Mouse (Mus musculus) embryo, embryonic 11.5 days (tissue): ENCODE measurements at regions not wholly inside any gene's neighbourhood (a gene's known extent, or its start where the extent isn't known, plus 50 kb on each side); places are given as distances from the start of the nearest gene placed in this dataset.

Experiments used
- DNase-seq: peaks from one replicate; pipeline ENCODE4 v3.0.0-alpha.2; 2012; ENCODE audit warnings: low read depth, low spot score

DNA sequence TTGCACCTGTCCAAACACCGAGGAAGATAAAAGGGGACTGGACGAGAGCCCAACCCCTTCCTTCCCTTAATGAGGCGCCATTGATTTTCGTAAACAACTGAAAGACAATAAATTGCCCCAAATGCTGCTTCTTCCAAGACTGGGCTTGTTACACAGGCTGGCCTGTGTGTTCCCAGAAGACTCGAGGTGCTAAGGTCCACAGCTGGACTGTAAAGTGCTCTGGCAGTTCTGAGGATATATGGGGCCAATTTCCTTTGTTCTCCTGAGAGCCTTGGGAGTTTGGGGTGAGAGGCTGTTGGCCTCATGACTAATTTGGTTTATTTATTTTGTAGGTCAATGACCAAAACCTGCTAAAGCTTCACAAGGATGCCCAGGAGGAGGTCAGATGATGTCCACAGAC lies 377.3 kb upstream of the Prickle1 start:
- no peak for DNase-seq

DNA sequence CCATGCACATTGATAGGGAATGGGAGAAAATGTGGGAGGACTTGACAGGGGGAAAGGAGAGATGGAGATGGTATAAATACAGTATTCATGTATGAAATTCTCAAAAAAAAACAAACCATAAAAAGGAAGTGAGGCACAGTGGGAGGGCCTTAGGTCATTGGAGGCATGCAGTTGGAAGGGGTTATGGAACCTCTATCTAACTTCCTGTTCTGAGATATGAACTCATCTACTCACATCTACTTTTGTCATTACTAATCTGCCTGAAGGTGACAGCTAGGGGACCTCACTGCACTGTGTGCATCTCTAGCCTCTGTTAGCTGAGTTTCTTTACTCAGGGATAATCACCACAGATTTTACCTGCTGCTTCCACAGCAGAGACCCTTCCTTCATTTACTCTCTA lies 366.3 kb upstream of the Prickle1 start:
- DNase-seq: no peak

DNA sequence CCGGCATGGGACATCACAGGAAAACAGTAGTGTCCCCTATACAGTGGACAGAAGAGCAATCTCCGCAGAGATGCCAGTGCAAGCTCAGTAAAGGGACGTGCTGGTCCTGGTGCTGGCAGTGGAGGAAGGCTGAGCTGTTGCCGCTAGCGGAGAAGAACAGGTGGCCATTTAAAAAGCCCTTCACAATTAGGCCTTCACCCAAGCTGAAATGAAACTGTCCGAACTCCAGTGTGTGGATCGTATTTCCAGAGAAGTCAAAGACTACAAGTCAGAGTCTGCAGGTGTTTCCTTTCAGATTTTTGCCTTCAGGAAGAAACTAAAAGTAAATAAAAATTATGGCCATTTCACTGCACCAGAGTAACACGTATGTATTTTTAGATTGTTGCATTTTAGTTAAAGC lies 364.2 kb upstream of the Prickle1 start:
- DNase-seq: no peak

DNA sequence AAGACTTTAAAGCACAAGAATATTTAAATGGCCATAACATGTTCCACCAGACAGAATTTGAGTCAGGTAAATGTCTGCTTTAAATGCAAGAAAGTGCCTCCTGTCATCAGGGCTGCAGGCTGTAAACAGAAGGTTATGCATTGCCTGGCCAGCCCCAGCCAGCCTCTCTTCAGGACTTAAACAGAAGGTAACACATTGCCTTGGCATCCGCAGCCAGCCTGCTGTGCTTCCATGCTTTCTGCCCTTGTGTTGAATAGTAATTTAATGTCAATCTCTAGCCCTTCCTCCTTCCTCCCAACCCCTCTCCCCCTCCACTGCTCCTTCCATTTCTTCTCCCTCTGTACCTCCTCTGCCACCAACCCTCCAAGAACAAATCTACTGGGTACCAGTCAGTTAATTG lies 362.4 kb upstream of the Prickle1 start:
- no peak for DNase-seq

DNA sequence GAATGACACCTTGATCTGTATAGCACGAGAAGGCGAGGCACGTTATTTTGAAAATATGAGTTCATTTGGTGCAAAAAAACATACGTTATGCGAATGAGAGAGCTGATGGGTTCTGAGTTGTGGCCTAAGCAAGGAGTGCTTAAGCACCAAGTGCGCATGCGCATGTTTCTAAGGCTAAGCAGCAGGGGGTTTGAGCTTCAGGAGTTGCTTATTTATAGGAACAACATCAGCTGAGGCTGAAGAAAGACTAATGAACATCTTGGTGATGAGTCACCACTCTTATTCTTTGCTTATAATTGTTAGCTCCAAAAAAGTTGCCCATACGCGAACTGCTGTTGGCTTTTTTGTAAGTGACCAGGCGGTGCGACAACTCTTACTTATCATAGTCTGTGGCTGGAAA lies 361.1 kb upstream of the Prickle1 start:
- no peak for DNase-seq

DNA sequence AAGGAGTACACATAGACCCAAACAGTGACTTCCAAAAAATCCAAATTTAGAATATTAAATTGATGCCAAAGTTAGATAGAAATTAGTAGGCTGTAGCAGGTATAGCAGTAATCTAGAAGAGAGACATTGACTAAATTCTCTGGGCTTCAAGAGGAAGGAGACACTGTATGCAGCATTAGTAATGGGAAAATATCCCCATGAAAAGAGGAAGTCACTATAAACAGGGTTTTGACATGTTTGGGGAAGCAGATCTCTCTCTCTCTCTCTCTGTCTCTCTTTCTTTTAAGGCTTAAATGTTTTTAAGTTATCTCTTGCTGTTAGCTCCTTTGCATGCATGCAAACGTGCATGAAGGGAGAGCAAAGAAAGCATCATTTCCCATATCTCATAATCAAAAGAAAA lies 357.9 kb upstream of the Prickle1 start:
- DNase-seq: no peak

DNA sequence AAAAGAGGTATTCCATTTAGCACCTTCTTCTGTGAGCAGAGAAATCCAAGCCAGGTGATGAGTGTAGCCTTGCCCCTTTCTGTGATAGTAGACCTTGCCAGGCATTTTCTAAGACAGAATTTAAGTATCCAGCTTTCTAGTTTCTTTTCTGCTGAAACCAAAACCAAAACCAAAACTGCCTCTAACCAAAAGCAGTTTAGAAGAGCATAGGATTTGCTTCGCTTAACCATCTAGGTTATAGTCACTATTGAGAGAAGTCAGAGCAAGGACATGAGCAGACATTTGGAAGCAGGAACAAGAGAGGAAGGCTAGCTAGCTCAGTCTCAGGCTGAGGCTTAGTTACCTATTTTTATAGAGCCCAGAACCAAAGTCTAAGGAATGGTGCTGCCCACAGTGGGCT lies 354.8 kb upstream of the Prickle1 start:
- no peak for DNase-seq

DNA sequence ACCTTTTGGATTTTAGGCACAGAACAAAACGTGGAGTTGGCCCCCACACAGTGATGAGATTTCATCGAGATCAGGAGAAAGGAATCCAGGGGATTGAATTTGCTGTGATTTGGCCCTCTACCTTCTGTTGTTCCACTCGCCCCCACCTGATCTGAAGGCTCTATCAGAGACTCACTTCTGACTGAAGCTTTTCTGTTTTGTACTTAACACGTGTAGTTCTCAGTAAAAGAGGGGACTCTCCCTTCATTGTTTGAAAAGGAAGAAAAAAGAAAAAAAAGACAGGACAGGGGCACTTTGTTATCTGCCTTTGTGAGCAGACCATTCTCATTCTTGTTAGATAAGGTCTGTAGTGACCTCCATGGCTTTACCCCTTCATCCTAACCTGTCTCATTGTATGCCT lies 353.2 kb upstream of the Prickle1 start:
- no peak for DNase-seq

DNA sequence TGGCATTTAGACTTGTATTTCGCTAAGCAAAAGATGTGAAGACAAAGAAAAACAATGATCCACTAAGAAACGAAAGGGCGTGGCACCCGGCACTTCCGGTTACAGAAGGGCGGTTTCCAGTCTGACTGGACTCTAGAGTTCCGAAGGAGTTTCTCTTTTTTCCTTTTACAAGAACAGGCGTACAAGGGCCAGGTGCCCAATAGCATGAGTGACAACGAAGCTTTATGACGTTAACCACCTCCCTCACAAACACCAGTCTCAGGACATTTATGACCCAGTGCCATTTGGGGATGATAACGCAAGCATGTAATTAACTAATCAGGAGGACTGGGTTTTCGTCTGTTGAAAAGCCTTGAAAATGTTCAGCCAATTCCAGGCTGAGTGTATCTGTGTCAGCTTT lies 347.9 kb upstream of the Prickle1 start:
- DNase-seq: no peak

DNA sequence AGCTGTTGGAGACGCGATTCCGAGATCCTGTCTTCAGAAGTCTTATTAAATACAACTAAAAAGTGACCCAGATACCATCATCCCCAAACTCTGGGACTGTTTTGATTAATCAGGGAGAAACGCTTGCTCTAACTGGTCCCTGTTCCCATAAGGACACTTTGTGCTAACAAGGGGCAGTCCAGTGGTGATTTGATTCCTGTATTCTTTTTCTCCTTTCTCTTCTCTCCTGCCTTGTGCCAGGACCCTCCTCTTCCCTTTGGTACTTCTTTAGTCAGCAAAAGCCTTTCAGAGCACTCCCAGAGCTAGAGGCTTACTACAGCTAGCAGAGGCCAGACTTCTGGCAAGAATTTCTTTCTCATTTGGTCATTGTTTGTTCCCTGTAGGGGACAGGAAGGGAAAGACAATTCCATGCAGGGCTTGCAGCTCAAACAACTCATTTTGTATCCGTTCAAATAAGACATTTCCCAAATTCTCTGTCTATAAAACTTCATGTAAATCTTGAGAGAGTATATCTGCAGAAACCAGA lies 337.3 kb upstream of the Prickle1 start:
- DNase-seq: no peak

DNA sequence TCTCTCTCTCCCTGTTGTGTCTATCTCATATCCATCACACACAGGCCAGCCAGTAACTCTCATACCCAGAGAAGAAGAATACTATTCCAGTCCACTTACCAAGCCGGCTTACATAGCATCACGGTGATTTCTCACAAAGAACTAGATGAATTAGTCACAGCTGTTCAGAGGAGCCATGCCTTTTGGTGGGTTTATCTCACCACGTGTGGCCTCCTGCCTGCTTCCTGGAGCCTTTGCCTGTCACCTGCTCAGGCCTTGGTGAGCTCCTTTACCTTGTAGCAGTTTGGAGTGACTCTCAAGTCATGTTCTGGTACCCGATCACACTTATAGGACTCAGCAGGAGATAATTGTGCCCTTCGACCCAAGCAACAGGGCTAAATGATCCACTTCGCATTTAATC lies 331.2 kb upstream of the Prickle1 start:
- no peak for DNase-seq

DNA sequence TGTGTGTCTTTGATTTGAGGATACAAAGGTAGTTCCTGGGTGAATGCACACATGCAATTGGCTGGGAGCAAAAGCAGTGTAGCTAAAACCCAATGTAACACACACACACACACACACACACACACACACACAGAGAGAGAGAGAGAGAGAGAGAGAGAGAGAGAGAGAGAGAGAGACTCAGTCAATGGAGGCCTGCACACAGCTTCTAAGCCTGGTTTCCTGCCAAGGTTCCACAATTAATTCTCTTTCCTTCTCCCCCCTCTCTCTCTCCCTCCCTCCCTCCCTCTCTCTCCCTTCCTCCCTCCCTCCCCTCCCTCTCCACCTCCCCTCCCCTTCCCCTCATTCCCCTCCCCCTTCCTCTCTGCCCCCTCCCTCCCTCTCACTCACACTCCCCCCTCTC lies 330.6 kb upstream of the Prickle1 start:
- DNase-seq: no peak

DNA sequence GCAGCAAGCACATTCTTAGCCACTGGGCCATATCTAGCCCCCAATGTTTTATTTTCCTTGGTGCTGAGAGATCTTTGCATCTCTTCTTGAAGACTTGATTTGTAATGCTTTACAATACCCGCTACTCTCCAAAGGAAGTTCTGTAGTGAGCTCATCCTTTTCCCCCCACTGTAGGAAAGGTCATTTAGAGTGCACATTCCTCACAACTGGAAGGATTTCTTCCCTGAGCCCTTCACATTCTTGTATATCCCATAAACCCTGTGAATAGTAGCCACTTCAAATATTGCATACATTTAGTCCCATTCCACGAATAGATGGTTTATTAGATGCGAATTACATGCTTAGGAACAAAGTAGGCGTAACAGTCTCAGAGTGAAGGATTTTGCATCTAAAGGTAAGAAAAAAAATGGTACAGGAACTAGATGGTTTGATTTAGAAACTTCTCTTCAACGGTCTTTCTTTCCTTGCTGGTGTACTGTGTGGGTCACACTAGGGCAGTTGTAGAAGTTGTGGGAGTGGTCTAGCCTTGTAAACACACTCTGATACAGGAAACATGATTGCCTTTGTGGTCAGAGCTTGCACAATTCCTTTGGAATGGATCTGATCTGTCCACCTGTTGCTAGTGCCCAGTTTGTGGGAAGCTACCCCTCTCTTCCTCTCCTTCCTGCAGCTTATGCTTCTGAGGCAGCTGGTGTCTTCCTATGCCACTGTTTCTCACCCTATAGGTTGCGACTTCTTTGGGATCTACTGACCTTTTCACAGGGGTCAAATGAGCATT lies 326.0 kb upstream of the Prickle1 start:
- DNase-seq: no peak

DNA sequence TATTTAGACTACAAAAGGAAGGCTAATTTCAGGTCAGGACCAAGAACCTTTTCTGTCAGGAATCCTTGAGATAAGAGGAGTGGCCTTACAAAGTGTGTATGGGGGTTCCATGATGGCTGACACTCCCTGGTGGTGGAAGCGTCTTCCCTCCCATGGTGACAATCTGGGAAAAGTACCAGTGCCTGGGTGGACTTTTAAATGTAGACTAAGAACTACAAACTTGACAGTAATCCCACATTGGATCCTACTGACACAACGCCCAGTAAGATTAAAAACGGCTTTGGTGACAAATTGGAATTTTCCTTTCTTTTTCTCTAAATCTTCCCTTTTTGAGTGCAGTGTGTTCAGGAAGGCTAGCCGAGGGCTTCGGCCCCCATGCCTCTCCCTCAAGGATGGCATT lies 325.3 kb upstream of the Prickle1 start:
- no peak for DNase-seq

DNA sequence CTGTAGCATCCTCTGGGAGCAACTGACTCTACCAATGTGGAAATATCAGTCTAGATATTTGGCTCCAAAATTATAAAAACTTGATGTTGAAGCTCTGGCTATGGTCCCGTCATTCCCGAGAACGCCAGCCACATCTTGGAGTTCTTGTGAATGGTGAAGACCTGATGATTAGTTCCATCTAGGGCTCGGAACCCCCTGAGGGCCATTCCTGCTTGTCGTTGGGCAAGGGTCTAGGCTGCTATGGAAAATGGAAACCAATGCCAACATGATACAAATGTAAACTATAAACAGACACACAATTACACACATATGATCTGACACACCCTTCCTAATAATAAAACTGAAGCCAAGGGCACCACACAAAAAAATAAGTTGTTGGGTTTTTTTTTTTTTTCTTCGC lies 323.9 kb upstream of the Prickle1 start:
- no peak for DNase-seq

DNA sequence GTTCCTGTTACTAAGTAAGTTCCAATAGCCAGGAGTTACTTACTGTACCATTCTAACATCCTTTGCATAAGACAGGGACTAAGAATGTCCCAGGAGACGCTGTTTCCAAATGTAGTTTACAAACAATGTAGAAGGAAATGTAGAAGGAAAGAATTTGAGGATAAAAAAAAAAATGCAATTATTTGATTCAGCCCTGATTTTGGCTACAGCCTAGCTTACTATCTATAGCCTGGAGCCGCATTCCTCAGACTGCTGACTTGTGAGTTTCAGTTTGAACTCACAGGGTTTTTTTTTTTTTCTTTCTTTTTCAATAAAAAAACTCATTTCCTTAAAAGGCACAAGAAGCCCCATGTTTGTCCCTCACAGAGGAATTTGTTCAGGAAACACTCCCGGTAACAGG lies 321.2 kb upstream of the Prickle1 start:
- no peak for DNase-seq

DNA sequence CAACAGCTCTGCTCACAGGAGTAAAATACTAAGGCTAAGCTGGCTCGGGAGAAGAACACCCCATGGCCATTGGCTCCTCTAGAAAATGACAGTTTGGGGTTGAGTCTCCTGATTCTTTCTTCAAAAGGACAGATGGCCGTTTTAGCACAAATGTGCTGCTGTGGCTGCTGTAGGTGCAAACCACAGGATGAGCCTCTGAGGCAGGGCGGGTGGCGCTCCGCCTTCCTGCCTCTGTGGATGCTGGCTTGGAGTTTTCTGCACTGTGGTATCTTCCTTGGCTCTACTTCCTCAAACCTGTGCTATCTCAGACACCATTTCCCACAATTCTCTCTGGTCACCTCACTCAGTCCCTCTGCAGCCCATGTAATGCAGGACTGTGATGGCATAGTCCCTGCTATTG lies 317.8 kb upstream of the Prickle1 start:
- DNase-seq: no peak

DNA sequence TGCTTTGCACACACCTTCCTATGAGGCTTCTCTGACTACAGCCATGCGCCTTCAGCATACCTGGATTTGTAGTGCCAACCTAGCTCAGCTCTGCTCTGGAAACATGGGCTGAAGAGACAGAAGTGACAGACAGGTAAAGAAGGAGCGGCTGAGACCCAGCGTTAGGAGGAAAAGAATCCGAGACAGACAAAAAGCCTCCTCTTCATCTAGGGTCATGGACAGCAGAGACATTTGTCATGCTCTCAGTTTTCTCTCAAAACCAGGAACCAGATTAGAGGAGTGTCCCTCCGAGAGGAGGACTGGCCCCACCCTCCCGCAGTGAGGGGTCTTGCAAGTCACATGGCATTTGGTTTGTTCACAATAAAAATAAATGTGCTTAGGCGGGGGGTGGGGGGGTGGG lies 317.4 kb upstream of the Prickle1 start:
- DNase-seq: no peak

DNA sequence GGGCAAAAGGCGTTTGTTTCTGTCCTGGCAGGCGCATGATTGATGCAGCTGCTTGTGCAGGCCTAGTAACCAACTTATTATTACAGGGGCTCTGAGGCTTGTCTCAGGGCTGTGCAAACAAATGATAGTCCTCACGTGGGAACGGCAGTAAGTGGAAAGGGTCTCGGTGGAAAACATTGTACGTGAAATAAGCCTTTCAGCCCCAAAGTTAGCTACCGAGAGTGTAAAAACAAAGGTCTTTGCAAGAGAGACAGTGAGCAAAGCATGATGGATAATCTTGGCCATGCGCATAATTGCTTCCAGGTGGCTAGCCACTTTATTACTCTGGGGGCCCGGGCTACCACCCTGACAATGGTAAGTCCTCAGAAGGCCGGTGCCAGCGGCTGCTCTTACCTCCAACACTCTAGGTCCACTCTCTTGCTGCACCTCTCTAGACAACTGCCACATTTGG lies 315.3 kb upstream of the Prickle1 start:
- DNase-seq: no peak

DNA sequence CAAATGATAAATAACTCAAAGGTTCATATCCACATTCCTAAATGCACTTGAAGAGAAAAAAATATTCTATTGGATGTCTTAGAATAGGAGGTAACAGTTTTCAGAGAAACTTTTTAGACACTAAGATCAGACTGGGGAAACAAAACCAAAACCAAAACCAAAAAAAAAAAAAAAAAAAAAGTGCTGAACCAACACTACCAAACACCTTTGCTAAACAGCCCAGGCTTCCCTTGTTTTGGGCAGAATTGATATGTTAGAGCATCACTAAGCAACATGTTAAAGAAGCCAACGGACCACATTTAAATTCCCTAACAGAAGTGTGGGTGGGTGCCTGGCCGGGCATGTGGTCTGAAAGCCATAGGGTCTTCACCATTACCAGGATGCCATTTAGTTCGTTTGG lies 314.5 kb upstream of the Prickle1 start:
- DNase-seq: no peak

DNA sequence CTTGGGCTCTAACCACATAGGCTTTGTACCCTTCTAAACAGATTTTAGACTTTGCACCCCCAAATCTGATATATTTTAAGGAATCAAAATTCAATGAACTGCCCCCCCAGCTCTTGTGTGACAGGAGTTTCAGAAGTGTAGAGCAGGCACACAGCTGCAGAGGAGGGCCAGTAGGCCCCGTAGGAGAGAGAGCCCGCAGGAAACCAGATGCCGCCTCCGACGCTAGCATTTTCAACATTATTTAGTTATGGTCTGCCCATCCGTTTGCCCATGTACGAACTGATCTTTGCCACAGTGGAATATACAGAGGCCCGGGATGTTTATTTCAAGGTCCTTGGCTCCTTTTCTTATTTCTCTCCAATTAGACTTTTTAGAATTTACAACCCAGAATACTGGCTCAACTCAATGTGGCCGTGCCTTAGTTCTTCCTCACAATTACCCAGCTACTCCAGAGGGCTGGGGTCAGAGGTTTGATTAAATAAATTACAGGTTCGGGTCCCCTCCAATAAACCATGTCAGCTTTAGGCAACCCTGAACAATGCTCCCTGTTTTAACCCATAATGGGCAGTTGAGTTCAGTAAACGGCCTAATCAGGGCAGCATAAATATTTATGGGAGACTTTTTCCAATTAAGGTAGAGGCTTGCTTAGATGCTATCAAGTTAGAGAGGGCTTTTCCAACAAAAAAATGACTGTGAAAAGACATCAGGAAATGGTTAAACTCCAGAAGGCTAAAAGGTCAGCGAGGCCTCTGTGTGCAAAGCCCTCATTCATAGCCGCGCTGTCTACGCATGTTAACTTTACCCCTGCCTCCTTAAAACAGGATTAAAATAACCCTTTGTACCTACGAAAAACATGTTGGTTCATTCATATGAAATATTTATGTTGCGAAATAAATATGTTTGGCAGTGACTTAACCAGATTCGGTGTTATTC lies 308.2 kb upstream of the Prickle1 start:
- DNase-seq: no peak

DNA sequence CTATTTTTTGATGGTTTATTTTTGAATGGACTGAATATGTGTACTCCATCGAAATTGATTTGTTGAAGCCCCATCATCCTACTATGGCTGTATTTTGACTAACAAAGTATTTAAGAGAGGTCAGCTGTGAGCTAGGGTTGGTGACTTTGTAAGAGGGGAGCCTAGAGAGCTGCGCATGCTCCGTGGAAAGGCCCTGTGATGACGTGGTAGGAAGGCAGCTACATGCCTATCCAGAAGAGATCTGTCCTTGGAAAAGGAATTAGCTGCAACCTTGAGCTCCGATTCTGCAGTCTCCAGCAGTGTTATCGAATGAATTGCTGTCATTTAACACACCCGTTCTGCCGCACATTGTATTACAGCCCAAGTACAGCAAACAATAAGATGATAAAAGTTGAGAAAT lies 287.1 kb upstream of the Prickle1 start:
- DNase-seq: no peak

DNA sequence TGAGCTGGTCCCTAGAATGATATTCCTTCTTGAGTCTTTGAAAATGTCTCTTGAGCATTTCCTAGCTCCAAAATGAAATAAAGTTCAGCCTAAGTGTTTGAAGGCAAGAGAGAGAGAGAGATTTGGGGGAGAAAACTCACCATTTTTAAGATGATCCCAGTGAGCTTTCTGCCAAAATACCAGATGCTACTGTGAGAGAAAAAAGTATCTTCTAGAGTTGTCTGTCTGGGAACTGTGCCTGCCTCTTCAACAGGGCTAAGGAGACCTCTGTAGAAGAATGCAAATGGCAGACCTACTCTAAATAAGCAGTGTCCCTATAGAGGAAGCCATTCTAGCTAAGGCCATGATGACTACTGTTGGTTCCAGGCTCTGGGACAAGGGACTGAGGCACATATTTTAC lies 285.6 kb upstream of the Prickle1 start:
- DNase-seq: no peak
